Mouse (Mus musculus) kidney, adult 8-10 months (tissue): Measurements from ENCODE around the gene Otos.

Experiments
- DNase-seq, 2 experiments: peaks; one replicate each; pipeline ENCODE4 v3.0.0; 2022

The Otos gene

DNA sequence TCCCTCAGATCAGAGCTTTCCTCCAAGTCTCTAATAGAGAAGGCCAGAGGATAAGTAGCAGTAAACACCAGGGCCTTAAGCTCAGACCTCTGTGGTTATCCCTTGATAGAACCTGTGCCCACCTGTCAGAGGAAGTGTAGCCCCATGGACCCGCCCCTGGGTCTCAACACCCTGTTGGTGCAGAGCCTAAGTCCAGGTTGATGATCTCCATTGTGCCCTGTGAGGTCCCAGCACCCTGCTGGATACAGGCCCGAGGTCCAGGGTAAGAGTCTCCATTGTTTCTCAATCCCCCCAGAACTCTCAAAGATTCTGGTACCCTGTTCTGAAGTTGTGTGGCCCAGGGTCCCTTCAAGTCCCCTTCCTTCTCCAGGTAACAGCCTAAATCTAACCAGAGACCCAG lies 2.5 kb downstream of the Otos start:
- no peak for DNase-seq

DNA sequence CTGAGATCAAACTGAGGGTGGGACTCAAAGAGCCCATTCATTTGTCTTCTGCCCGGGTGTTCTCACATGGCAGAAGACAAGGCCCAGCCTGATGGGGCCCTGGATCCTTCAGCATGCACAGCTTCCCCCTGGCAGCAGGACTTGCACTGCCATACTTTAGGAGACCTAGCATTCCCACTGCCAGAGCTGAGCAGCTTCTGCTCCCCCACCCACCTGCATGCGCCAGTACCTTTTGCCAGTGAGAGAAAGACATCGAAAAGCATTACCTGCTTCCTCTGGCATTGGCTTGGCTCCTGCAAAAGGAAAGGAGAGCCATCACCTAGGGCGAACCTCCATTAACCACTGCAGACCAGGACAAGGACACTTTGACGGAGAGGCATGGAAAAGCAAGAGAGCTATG lies 3.7 kb downstream of the Otos start:
- no peak for DNase-seq

DNA sequence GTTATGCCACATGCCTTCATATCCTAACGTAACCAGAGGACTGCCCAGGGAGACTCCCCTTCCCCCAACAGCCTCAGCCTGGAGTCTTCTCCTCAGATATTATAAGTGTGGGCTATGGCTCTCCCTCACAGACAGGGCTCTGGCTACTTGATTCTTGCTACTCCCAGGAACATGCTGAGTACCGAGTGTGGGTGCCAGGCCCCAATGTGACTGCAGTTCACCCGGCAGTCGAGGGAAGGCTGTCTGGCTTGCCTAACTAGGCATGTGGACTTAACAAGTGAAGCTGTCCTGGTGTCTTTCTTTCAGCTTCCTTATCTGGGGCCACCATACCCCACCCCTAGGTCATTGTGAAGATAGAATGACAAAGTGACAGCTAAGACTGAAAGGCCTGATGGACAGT lies 5.0 kb downstream of the Otos start:
- DNase-seq, result no peak

DNA sequence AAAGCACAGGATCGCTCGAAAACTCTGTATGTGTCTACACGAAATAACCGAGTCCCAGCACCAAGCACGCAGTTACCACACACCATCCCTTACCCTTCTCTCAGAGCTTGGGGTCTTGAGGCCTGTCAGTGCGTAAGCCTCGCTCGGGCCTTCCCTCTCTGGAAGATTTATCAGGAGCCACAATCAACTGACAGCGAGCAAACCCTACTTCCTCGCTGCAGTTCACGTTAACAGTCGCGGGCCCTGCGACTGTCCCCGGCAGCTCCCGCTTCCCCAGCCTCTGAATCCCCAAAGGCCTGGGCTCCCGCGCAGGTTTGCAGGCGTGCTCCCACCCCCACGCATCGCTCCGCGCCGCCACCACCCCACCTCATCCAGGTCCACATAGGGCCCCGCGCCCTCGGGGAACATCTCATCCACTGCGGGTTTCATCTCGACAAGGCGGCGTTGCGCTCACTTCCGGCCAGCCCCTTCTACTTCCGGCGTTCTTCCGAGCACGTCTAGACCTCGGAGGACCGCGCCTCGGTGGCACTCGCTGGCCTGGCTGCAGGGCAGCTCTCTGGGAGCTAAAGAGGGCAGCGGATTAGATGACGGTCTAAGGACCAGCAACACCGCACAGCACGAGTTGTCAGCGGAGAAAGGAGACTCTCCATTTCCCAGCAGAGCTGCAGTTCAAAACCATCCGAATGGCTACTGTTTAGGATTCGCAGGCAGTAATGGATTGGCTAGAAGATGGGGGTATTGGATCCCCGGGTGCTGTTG lies 6.9 kb downstream of the Otos start, which contains the start of gene Cops9:
Cops9 (minus strand) TSS at position 472 of the 759 bp plus-strand sequence.
- peak; percentile 86 to 91 for DNase-seq

DNA sequence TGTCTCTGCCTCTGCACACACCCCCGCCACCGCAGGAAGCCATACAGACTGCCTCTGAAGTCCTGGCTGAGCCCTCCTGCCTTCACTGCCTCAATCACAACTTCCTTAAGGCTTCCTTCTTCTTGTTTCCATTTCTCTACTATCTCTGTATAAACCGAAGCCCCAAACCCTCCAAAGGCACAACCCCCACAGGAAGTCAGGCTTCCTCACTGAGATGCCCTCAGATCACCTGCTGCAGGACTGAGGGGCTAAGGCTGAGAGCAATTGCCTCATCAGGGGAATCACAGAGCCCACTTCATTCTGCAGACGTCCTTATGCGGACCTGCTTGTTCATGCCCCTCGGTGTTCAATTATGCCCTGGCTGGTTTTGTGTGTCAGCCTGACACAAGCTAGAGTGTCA lies 8.2 kb downstream of the Otos start:
- DNase-seq, result no peak

DNA sequence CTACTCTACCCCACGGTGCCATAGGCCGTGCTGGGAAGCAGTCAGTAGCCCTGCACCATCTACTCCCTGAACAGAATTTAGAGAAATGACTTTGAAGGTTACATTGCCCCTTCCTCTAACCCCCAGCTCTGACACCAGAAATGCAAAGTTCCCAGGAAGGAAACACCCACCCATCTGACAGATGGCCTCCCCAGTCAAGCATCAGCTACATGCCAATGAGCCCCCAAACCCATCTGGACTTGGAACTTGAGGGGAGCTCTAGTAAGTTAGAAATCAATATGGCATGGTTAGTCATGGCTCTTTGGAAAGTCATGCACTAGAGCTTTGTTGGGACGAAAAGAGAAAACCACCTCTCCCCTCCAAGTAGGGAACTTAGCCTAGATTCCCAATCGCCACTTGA lies 9.9 kb downstream of the Otos start:
- DNase-seq, result no peak

DNA sequence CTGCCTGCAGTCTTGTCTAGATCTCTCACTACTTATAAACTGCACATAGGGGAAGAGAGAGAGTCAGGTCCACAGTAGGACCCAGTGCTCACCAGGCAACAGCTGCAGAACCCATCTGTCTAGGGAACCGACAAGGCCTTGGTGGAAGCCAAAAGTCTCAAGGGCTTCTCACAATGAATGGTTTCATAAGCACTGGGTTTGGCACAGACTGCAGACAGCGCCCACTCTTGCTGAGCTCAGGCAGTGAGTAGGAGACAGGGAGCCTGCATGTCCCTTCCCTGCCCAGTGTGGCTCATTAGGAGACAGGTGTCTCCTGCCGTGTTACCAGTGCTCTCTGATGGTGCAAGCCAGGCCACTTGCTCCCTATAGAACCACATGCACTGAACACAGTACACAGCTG lies 10.5 kb downstream of the Otos start:
- DNase-seq, result no peak

DNA sequence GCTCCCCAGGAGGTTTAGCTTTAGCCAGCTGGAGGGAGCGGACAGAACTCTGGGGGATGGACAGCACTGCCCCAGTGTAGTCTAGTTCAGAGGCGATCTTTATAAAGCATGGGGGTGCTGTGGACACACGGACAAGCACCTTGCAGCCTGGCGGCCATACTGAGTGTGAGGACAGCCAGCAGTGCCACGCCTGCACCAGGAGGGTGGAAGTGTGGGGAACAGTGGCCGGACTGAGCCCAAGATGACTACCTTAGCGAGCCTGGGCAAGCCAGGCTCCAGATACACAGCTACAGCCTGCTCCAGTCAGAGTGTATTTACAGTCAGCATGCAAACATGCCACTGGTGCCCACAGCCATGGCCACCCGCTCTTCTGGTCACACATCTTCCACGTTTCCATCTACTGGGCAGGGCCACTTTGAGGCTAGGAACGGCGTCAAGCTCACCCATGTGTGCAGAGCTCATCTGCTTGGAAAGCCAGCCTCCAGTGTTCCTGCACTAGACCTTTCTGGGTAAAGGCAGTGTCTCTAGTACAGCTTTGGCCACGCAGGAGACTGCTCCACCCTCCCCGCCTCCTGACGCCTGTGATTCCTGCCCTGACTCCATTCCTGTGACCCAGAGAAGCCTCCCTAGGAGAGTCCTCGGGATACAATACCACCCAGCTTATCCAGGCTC lies 11.0 kb downstream of the Otos start:
- no peak for DNase-seq

DNA sequence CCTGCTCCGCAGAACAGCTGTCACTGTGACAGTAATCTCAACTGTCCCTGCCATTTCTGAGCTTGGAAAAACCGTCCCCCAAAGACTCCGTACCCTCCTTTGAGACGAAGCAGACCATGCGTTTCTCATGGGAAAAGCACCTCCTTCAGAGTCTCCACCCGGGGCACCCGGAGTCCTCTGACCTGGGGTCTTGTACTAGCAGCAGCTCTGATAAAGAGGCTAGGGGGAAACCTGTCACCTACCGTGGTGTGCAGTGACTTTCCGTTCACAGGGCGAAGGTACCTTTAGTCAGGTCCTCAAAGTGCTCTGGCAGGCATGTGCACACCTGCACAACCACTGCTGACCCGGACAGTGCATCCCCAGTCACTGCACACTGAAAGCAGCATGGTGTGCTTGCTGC lies 12.0 kb downstream of the Otos start:
- no peak for DNase-seq

DNA sequence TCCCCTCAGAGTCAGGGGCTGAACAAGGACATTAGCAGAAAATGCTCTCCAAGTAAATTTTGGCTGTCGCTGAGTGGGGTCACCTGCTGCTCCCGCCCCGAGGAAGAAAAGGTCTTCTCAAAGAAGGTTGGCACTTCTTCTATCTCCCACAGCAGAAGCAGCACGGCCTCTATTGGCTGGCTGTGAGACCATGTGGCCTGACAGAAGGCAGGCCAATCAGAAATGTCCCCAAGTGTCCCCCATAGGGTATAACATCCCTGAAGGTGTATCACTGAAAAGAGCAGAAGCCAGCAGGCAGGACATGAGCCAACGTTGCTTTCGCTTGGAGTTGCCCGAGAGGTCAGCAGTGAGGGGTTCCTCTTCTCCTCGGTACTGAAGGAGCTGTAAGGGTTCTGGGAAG lies 12.6 kb downstream of the Otos start:
- no peak for DNase-seq

DNA sequence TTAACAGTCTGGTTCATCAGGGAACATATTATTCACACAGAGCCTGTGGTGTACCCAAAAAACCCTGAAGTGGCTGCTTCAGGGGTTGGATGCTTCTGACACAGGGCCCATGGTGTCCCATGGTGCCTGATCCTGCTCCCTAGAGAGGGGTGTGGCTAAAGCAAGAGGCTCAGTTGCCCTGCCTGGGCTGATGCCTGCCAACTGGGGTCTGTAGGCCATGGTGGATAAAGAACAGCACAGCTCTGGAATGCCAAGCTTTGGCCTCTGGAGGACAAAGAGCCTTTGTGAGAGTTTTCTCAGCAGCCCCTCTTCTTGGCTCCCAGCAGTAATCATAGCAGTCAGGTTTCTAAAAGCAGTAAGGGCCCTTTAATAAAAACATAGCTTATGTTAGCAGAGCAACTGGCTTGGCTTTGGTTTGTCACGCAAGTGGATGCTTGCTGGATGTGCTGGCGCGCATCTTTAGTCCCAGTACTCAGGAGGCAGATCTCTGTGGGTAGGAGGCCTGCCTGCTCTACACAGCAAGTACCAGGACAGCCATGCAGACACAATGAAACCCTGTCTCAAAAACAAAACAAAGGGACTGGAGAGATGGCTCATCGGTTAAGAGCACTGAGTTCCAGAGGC lies 13.6 kb downstream of the Otos start:
- no peak for DNase-seq

DNA sequence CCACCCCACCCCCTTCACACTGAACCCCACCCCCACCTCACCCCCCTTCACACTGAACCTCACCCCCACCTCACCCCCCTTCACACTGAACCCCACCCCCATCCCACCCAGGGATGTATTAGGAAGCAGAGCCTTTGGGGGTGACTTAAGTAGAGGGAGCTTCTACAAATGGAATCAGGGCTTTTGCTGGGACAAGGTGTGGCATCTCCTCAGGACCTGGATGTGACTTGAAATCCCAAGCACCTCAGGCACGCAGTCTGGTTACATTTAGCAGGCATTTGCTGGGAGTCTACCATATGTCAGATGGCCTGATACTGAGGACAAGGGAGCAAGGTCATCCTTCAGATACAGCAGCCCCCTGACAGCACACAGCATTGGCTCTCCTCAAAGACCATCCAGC lies 14.1 kb downstream of the Otos start:
- no peak for DNase-seq

DNA sequence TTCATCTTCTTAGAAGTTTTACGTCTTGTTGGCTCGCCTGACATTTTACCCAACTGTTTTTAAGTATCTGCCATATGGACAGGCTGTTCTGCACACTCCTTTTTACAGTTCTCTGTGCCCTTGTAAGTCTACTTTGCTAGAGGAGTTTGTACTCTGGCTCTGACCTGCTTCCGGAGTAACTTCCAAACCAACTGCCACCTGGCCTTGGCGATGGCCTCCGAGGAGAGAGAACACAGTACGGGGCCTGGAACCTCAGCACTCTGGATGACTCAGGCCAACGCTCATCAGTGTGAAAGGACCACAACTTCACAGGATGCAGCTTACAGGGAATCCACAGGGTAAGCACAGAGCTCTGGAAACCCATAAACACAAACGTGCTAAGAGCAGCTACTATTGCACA lies 14.9 kb downstream of the Otos start:
- DNase-seq, result no peak

DNA sequence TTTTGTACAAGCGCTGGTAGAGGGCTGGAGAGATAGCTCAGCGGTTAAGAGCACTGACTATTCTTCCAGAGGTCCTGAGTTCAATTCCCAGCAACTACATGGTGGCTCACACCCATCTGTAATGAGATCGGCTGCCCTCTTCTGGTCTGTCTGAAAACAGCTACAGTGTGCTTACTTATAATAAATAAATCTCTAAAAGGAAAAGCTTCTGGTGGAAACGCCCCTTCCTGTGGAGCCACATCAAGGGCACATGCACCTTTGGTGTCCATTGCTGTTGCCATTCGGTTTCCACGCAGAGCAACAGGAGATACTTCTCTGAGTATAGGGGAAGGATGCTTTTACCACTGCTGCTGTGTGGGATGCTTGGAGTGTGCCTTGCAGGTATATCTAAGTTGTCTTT lies 15.7 kb downstream of the Otos start:
- no peak for DNase-seq

DNA sequence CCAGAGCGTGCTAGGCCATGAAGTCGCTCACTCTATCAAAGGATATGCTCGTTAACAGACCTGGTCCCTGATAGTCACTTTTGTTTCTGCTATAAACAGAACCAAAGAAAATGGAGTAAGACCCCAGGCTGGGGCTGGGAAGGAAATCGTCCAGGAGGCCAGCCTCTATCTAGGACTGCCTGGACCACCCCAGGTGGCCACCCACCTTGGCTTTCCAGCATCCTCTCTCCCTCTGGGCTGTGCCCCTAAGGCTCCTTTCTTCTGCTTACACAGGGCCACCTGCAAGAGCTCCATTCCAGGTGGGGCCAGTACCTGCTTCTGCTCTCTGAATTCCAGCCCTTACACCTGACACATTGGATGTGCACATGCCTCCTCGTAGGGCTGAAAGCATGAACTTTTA lies 16.4 kb downstream of the Otos start:
- DNase-seq, result no peak

DNA sequence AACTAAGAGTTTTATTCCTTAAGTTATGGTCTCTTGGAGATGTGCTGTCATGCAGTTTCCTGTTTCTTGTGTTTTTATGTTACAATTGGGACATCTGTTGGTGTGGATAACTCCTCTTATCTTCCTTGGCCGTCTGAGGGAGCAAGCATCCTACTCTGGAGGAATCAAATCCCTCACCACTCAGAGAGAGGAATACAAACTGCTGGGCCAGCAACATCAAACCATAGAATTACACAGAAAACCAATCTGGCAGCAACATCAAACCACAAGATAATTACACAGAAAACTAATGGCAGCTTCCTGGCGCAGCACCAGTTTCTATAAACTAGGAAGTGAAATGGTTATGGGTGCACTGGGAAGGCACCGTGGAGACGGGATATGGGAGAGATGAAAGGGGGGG lies 20.4 kb downstream of the Otos start:
- DNase-seq, result no peak

DNA sequence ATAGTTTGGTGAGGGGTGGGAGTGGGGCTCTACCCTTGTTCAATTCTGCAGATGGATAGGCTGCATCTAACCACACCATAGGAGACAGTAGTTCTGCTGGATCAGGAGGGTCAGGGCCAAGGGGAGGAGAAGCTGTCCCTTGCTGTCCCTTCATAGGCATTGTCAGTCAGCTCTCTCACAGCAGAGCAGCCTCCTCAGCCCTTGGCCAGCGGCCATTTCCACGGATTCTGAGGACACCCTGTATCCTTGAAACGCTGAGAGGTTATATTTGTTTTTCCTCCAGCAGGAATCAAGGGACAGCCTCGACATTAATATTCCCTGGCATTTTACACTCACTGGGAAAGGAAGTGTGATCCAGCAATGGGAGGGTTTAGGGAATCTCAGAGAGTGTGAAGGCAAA lies 30.3 kb downstream of the Otos start:
- DNase-seq, result no peak

DNA sequence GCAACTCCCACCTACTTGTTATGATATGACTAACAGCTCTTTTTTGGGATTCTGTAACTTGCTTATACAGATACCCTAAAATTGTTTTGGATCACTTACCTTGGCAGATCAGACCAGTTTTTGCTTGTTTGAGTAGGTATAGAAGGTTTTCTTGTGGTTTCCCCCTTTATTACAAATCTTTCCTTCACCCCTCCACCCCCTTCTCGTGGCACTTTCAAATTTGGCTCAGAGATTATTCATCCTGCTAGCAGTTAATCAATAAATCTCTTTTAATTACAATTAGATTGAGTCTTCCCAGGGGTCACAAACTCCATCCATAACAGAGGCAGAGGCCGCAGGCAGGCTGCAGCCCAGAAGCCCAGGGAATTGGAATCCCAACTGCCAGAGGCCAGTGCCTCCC lies 31.2 kb downstream of the Otos start, which contains the start of gene Olfr12:
Olfr12 (plus strand) TSS at position 301 of the 400 bp plus-strand sequence.
- no peak for DNase-seq

DNA sequence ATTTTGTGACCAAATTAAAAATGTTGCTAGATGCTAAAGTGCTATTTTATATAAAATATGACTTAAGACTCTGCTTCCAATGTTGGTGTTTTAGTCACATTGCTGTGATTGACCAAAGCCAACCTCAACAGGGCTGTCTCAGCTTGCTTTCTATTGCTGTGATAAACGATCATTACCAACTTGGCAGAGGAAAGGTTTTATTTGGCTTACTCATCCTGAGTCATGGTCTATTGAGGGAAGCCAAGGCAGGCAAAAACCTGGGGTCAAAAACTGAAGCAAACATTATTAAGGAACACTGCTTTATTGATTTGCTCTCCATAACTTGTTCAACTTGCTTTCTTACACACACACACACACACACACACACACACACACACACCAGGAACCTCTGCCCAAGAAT lies 32.6 kb downstream of the Otos start:
- no peak for DNase-seq

DNA sequence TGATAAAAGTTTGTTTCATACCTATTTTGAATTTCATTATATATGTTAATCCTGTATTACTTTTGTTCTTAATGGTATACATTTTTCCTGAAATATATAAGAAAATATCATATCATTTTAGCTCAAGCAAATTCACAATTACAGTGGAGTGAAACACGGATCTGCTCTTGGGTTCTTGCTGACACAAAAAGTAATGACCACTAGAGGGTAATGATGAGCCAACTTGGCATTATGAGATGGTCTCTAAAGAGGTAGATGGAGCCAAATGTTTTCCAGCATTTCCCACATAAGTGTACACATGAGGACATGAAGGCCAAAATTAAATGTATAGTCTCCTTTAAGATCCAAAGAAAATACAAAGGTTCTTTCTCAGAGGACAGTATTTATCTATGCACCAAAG lies 34.1 kb downstream of the Otos start:
- peak in 1 of 2 experiments; percentile 7 for DNase-seq

DNA sequence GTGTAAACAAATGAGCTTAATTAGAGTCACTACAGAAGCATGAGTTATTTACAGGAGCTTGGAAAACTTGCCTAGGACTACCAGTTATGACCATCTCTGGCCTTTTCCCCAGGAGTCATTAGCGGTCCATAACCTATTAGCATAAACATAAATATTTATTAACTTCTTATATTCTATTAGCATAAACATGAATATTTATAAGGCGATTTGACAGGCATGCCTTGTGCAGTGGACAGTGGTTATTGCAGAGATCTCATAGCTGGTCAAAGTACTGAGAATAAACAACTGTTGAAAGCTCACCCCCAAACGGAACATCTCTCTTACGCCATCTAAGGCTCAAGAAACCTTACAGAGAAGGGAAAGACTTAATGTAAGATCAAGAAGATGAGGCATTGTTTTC lies 35.5 kb downstream of the Otos start:
- no peak for DNase-seq

DNA sequence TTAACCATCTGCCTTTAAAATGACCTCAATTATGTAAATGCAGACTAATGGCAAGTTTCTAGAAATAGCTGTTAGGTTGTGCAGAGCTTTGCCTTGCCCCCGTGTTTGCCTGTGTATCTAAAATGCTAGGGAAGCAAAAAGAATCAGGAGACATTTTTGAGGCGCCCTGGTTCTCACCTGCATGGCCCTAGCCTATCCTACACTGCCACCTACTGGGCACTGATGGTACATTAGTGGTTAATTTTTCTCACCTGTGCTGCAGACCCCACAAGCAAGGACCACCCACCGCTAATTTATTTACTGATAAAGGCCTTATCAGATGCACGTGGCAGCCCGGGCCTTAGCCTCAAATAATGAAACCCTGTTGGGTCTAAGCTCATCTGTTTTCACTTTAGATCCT lies 37.6 kb downstream of the Otos start:
- DNase-seq, result peak; percentile 19 to 55

DNA sequence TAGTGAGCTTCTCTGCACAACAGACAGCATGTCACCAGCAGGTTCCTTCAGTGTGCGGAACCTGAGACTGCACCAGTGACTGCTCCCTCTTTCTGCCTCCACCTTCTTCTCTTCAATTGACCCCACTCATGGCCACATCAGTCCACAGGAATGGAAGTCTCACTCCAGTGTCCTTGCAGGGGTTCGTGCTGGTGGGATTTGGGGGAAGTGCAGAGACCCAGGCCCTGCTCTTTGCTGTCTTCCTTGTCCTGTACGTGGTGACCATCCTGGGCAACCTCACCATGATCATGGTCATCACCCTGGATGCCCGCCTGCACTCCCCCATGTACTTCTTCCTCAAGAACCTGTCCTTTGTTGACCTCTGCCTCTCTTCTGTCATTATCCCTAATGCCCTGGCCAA lies 40.9 kb downstream of the Otos start:
- DNase-seq, result no peak

DNA sequence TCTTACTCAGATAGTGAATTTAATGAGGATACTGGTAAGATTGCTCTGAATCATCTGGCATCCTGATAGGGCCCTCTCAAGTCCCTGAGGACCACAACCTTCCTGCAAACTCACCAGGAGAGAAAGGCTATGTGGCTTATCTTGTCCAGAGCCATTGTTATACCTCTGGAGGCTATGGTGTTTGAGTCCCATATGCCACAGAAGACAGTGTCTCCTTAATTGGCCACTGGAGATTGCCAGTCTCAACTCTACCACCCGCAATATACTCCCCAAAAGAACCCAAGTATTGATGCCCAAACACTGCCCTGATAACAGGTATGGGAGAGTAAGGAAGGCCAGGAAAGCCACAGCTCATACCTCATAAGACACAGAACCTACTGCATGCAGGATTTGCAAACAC lies 43.2 kb downstream of the Otos start, which contains the start of gene Olfr1410:
Olfr1410 (plus strand) TSS at position 301 of the 400 bp plus-strand sequence.
- no peak for DNase-seq
